Mouse (Mus musculus): ENCODE measurements around the gene Ccdc34. TPM values are rescaled to one million over a fixed set of nuclear protein-coding genes. Genes with fewer than 3 reads are reported as not detected.

The Ccdc34 gene
- polyA plus RNA-seq, 1 experiment from 2014 or later, result 61.4 TPM

- no peaks in the 10 kb centered on the region for H3K27me3 ChIP-seq
- H3K4me2 ChIP-seq, result no peak overlapping the region
- no peak for ATAC-seq (ENCODE audit: insufficient number of reproducible peaks, insufficient read depth, low FRiP score, low TSS enrichment, low read depth)
- H3K9ac ChIP-seq (replicated peaks), result no peak overlapping the region
- peaks cover 9% of the 10 kb centered on the region; the same call in 1 of the 2 replicates for H3K9me3 ChIP-seq
- 94% methylated on average over 2 of the region's 2 CpGs for WGBS
- no peak overlapping the region for H3K27ac ChIP-seq
- H3K36me3 ChIP-seq, result no peaks in the 10 kb centered on the region
- H3K4me3 ChIP-seq (replicated peaks), result no peak overlapping the region
- no peaks in the 10 kb centered on the region for H3K4me1 ChIP-seq (replicated peaks)
These were observed 138.7 kb downstream of the Ccdc34 start for GRCm38 (mm10) chr2:110156321-110156720.

GRCm38 (mm10) chr2:110165003-110165402 lies 147.4 kb downstream of the Ccdc34 start:
- Histone ChIP-seq H3K9me3 (no peaks in the 10 kb centered on the region), H3K4me3 (replicated peaks) (no peak overlapping the region), H3K27me3 (no peaks in the 10 kb centered on the region), H3K4me2 (no peak overlapping the region), H3K4me1 (replicated peaks) (peaks cover 7% of the 10 kb centered on the region; the same call in 1 of the 2 replicates), H3K9ac (replicated peaks) (no peak overlapping the region), H3K27ac (no peak overlapping the region), H3K36me3 (no peaks in the 10 kb centered on the region)
- 74% methylated on average over 4 of the region's 4 CpGs for WGBS
- no peak for ATAC-seq (ENCODE audit: insufficient number of reproducible peaks, insufficient read depth, low FRiP score, low TSS enrichment, low read depth)

DNA sequence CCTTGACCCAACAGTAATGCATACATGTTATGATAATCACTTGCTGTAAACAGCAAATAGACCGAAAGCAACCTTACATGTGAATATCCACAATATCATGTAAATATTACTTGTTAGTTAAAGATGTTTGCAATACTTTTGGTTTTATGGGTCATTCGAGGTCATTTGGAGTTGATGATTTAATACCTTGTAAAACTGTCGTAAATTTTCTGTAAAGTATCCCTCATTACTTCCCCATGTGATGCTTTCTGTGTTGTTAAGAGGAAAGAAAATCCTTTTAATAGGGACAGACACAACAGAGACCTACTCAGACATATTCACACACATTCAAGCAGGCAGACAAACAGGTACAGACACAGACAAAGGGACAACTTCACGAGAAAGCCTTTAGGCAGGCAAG lies 150.1 kb downstream of the Ccdc34 start:
- no peak for ATAC-seq (ENCODE audit: insufficient number of reproducible peaks, insufficient read depth, low FRiP score, low TSS enrichment, low read depth)
- 42% methylated on average over 4 of the region's 4 CpGs for WGBS
- H3K27ac ChIP-seq, result no peak overlapping the region
- no peak overlapping the region for H3K4me2 ChIP-seq
- no peak overlapping the region for H3K4me3 ChIP-seq (replicated peaks)
- no peaks in the 10 kb centered on the region for H3K27me3 ChIP-seq
- no peaks in the 10 kb centered on the region for H3K9me3 ChIP-seq
- peaks cover 7% of the 10 kb centered on the region; the same call in 1 of the 2 replicates for H3K4me1 ChIP-seq (replicated peaks)
- H3K9ac ChIP-seq (replicated peaks), result no peak overlapping the region
- H3K36me3 ChIP-seq, result no peaks in the 10 kb centered on the region

DNA sequence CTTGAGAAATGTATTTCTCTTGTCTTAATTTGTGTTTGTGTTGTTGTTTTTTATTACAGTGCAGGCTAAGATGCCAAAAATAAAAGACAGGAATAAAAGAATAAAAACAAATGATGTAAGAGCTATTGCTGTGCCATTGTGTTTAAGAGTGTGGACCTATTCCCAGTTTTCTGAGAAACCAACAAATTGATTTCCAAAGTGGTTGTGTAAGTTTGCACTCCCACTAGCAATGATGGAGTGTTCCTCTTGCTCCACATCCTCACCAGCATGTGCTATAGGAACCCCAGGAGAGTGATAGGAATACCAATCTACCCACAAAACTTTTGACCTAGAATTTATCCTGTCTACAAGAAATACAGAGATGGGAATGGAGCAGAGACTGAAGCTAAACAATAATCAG lies 150.7 kb downstream of the Ccdc34 start:
- ATAC-seq (ENCODE audit: insufficient number of reproducible peaks, insufficient read depth, low FRiP score, low TSS enrichment, low read depth), result no peak
- Histone ChIP-seq H3K27ac (no peak overlapping the region), H3K9me3 (no peaks in the 10 kb centered on the region), H3K4me3 (replicated peaks) (no peak overlapping the region), H3K4me1 (replicated peaks) (peaks cover 11% of the 10 kb centered on the region; the same call in 1 of the 2 replicates), H3K27me3 (no peaks in the 10 kb centered on the region), H3K4me2 (no peak overlapping the region), H3K36me3 (no peaks in the 10 kb centered on the region), H3K9ac (replicated peaks) (no peak overlapping the region)

DNA sequence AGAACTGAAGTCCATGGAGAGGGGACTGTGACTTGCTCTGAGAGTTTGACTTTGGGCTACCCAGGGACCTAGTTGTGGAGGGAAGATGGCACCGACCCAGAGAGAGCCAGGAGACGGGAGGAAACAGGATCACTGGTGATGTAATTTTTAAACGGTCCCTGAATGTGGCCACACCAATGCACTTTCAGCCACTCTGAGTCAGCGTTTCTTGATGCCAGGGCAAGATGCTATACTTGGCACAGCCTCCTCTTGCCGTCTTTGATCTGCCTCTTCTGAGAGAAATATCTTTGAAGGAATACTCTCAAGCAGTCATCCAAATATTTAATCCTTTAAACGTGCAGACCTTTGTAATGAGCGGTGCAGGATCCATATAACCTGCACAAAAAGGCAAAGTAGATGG lies 154.8 kb downstream of the Ccdc34 start:
- no peak overlapping the region for H3K4me3 ChIP-seq (replicated peaks)
- H3K4me1 ChIP-seq (replicated peaks), result peaks cover 45% of the 10 kb centered on the region
- H3K36me3 ChIP-seq, result no peaks in the 10 kb centered on the region
- H3K27me3 ChIP-seq, result no peaks in the 10 kb centered on the region
- H3K4me2 ChIP-seq, result no peak overlapping the region
- H3K9me3 ChIP-seq, result no peaks in the 10 kb centered on the region
- no peak for ATAC-seq (ENCODE audit: insufficient number of reproducible peaks, insufficient read depth, low FRiP score, low TSS enrichment, low read depth)
- H3K9ac ChIP-seq (replicated peaks), result no peak overlapping the region
- no peak overlapping the region for H3K27ac ChIP-seq
- WGBS, result 86% methylated on average over 7 of the region's 7 CpGs

DNA sequence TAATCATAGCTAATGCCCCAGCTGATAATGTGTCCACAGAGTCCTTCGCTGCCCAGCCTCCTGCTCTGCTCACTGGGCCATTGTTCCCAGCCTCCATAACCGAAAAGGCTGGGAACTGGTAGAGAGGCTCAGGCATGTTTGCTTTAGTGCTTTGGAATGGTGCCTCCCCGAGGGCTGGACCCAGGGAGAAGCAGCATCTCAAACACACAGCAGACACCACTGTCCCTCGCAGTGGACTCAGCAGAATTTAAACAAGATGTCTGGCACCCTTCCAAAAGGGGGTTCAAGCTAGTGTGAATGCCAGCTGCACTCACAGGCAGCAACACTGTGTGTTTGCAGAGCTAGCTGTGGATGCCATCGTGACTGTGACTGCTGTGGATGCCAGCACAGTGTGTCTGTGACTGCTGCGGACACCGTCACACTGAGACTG lies 156.2 kb downstream of the Ccdc34 start:
- Histone ChIP-seq H3K4me2 (no peak overlapping the region), H3K27me3 (no peaks in the 10 kb centered on the region), H3K4me3 (replicated peaks) (no peak overlapping the region), H3K9me3 (no peaks in the 10 kb centered on the region), H3K9ac (replicated peaks) (0 out of 2 replicates have a peak overlapping the region, but pooled peaks have one; percentile 18), H3K4me1 (replicated peaks) (peaks cover 45% of the 10 kb centered on the region), H3K36me3 (no peaks in the 10 kb centered on the region), H3K27ac (peak overlapping the region; percentile 32)
- 57% methylated on average over 7 of the region's 7 CpGs for WGBS
- ATAC-seq (ENCODE audit: insufficient number of reproducible peaks, insufficient read depth, low FRiP score, low TSS enrichment, low read depth), result peak; percentile 53; the same call in 1 of the 2 replicates

GRCm38 (mm10) chr2:110176761-110177400 lies 159.3 kb downstream of the Ccdc34 start:
- ATAC-seq (ENCODE audit: insufficient number of reproducible peaks, insufficient read depth, low FRiP score, low TSS enrichment, low read depth), result 0 out of 2 replicates have a peak, but pooled peaks have one; percentile 39
- Histone ChIP-seq H3K27ac (peak overlapping the region; percentile 91), H3K36me3 (no peaks in the 10 kb centered on the region), H3K27me3 (no peaks in the 10 kb centered on the region), H3K9ac (replicated peaks) (no peak overlapping the region), H3K4me2 (peak overlapping the region; percentile 9), H3K9me3 (no peaks in the 10 kb centered on the region), H3K4me1 (replicated peaks) (peaks cover 60% of the 10 kb centered on the region), H3K4me3 (replicated peaks) (no peak overlapping the region)
- 18% methylated on average over 2 of the region's 2 CpGs for WGBS

DNA sequence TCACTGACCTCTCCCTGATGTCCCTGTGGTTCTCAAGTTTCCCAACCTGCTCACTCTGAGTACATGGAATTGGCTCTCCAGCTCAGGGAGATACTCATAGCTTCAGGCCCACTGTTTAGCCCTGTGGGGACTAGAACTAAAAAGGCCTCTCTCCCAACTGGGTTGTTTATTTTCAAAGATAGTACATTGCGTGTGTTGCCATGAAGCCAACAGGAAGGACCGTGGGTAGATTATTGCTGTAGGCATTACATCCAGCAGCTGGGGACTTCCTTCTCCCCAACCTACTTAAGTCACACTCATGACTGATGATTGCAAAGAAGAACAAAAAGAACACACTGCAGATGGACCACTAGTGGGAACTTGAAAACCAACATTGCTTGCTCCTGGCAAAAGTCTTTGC lies 159.8 kb downstream of the Ccdc34 start:
- no peaks in the 10 kb centered on the region for H3K9me3 ChIP-seq
- 89% methylated on average over 2 of the region's 2 CpGs for whole genome bisulfite sequencing
- no peak overlapping the region for H3K4me3 ChIP-seq (replicated peaks)
- peaks cover 60% of the 10 kb centered on the region for H3K4me1 ChIP-seq (replicated peaks)
- peak overlapping the region; percentile 9; the same call in 1 of the 2 replicates for H3K4me2 ChIP-seq
- no peaks in the 10 kb centered on the region for H3K36me3 ChIP-seq
- H3K27me3 ChIP-seq, result no peaks in the 10 kb centered on the region
- ATAC-seq (ENCODE audit: insufficient number of reproducible peaks, insufficient read depth, low FRiP score, low TSS enrichment, low read depth), result no peak
- H3K9ac ChIP-seq (replicated peaks), result no peak overlapping the region
- H3K27ac ChIP-seq, result peak overlapping the region; percentile 91

- no peaks in the 10 kb centered on the region for H3K36me3 ChIP-seq
These were observed 160.3 kb downstream of the Ccdc34 start for GRCm38 (mm10) chr2:110177879-110178278.

DNA sequence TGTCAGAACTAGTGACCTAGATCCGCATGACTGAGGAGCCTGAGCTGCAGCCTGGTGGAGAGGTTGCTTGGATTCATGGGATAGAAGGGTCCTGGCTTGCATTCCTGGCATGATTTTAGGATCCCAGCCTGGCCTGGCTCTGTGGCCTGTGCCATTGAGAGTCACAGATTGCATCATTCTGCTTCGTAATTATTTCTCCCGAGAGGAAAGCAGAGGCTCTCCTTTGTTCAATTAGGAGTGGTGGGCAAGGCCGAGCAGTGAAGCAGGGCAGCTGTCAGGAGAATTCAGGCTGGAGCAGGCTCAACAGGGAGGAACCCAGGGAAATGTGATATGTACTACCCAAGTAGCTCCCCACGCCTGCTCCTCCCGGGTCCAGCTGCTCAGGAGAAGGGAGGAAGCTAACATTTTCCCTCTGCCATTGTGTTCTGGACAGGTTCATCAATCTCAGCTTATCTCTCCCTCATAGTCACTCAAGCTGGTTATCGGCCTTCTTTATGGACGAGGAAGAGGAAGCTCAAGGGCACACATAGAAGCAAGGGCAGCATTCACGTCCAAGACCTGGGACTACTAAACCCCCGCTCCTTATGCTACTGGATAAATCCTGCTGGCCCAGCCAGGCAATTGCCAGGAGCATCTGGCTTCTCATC lies 162.2 kb downstream of the Ccdc34 start:
- ATAC-seq (ENCODE audit: insufficient number of reproducible peaks, insufficient read depth, low FRiP score, low TSS enrichment, low read depth), result peak; percentile 77
- H3K36me3 ChIP-seq, result no peaks in the 10 kb centered on the region
- H3K27me3 ChIP-seq, result no peaks in the 10 kb centered on the region
- H3K4me1 ChIP-seq (replicated peaks), result peaks cover 46% of the 10 kb centered on the region
- H3K27ac ChIP-seq, result peak overlapping the region; percentile 46
- H3K9me3 ChIP-seq, result no peaks in the 10 kb centered on the region
- no peak overlapping the region for H3K4me2 ChIP-seq
- 28% methylated on average over 10 of the region's 10 CpGs for WGBS
- H3K4me3 ChIP-seq (replicated peaks), result no peak overlapping the region
- H3K9ac ChIP-seq (replicated peaks), result no peak overlapping the region

More at GRCm38 (mm10) chr2:110177879-110178278, 160.3 kb downstream of the Ccdc34 start:
- Histone ChIP-seq H3K9ac (replicated peaks) (no peak overlapping the region), H3K9me3 (no peaks in the 10 kb centered on the region), H3K27ac (peak overlapping the region; percentile 91), H3K4me3 (replicated peaks) (no peak overlapping the region), H3K27me3 (no peaks in the 10 kb centered on the region), H3K4me1 (replicated peaks) (peaks cover 60% of the 10 kb centered on the region), H3K4me2 (no peak overlapping the region)
- 49% methylated on average over 7 of the region's 7 CpGs for WGBS
- no peak for ATAC-seq (ENCODE audit: insufficient number of reproducible peaks, insufficient read depth, low FRiP score, low TSS enrichment, low read depth)

DNA sequence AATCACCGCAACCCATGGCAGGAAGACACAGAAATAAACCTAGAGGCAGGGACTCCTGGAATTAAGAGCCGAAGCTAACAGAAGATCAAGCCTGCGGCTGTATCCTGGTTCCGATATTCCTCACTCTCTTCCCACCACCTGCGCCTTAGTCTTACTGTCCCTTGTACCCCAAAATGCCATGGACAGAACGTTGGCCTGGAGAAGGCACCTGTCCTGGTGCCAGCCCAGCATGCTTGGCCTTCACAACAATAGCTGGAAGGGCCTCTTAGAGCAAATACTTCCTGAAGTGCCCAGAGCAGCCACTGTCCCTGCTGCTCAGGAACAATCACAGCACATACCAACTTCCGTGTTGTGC lies 162.7 kb downstream of the Ccdc34 start:
- no peaks in the 10 kb centered on the region for H3K9me3 ChIP-seq
- H3K27ac ChIP-seq, result peak overlapping the region; percentile 46

More for the DNA sequence above, 162.7 kb downstream of the Ccdc34 start:
- Histone ChIP-seq H3K4me3 (replicated peaks) (no peak overlapping the region), H3K9ac (replicated peaks) (no peak overlapping the region), H3K27me3 (no peaks in the 10 kb centered on the region), H3K4me1 (replicated peaks) (peaks cover 44% of the 10 kb centered on the region), H3K36me3 (no peaks in the 10 kb centered on the region), H3K4me2 (no peak overlapping the region)
- ATAC-seq (ENCODE audit: insufficient number of reproducible peaks, insufficient read depth, low FRiP score, low TSS enrichment, low read depth), result no peak
- WGBS, result 69% methylated on average over 7 of the region's 7 CpGs
